Mouse (Mus musculus) Patski (cell line): ENCODE measurements around the gene Plin1. TPM values are rescaled to one million over a fixed set of nuclear protein-coding genes. Genes with fewer than 3 reads are reported as not detected.

Experiments
- ATAC-seq: fragments of 100-300 bp; one replicate; pipeline ENCODE4 v1.8.0; 2021
- CTCF ChIA-PET: fragments of 350-600 bp; sonication (Branson Sonifier 250); formaldehyde crosslinking; loops from one replicate; lab custom pipeline; 2022; ENCODE audit warnings: inconsistent platforms; lab: Charles Lee
- POLR2A ChIA-PET: fragments of 350-600 bp; sonication (Branson Sonifier 250); formaldehyde crosslinking; loops from one replicate; lab custom pipeline; 2022; ENCODE audit warnings: antibody characterized with exemption, inconsistent platforms; lab: Charles Lee
- DNase-seq: peaks from one replicate; pipeline ENCODE4 v3.0.0-alpha.2; 2011; ENCODE audit warnings: low read depth, low spot score
- H3K27me3 ChIP-seq: fragments of 371-371 bp; one replicate; pipeline ENCODE4 v1.5.1; 2021
- CTCF ChIP-seq: fragments of 100-300 bp; IDR thresholded peaks from one replicate; pipeline ENCODE4 v1.5.1; 2021
- in situ Hi-C: fragments of 300-500 bp; cut with MboI; formaldehyde crosslinking; loops from 3 replicates; pipeline ENCODE4 v1.11.1; 2018; ENCODE audit warnings: low pct_unique_long_range_greater_than_20kb, mixed read lengths
- polyA plus RNA-seq: library from polyadenylated mRNA; unstranded; gene quantifications from one replicate; pipeline ENCODE4 v1.2.3, GENCODE M21; 2021

Gene Plin1
- polyA plus RNA-seq, 1 experiment from 2014 or later, result 0.06 TPM

DNA sequence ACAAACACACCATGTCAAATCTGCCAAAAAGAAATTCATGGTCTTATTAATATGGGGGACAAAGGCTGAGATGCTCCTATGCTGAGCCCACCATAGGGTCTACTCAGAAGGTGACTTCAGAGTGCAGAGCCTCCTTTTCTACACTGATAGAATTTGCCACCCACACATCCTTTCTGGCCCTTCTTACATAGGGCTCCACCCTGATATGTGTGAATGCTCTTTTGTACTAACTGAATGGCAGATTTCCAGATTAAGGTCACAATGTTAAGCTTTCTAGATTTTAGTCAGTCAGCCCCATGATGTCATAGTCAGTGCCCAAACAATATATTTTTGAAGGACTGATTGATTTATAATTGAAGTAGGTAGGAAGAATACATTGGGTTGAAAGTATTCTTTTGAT, 27.1 kb upstream of the Plin1 start:
- POLR2A ChIA-PET, result no interaction called here
- no peak for TF ChIP-seq CTCF
- CTCF ChIA-PET, result interaction anchor here (1.2 kb wide), 1 partner anchor 20 kb away, joined by 3 read pairs; no protein-coding TSS in a partner anchor

DNA sequence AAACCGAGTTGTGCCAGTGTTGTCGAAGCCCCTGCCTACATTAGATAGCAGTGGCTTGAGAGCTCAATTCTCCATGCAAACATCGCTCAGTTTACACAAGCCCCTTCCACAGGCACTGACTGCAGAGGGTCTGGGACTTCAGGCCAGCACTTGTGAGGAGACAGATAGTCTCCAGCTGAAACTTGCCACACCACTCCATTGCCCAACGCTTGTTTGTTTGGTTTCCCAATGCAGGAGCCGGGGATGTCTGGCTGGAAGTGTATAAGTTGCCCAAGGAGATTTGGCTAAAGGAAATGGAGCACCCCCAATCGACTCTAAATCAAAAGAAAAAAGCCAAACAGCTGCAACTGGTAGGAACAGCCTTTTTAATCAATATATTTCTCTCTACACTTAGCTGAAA, 25.5 kb upstream of the Plin1 start:
- DNase-seq (no peak), ATAC-seq (no peak)
- ChIA-PET CTCF (no interaction called here), POLR2A (no interaction called here)
- no peaks in the 10 kb centered on the region for H3K27me3 ChIP-seq
- no peak for TF ChIP-seq CTCF
- in situ Hi-C loops, result no loop called here

More for the DNA sequence above, 27.1 kb upstream of the Plin1 start:
- no peak for DNase-seq
- no peaks in the 10 kb centered on the region for H3K27me3 ChIP-seq
- in situ Hi-C loops, result no loop called here
- ATAC-seq, result no peak

DNA sequence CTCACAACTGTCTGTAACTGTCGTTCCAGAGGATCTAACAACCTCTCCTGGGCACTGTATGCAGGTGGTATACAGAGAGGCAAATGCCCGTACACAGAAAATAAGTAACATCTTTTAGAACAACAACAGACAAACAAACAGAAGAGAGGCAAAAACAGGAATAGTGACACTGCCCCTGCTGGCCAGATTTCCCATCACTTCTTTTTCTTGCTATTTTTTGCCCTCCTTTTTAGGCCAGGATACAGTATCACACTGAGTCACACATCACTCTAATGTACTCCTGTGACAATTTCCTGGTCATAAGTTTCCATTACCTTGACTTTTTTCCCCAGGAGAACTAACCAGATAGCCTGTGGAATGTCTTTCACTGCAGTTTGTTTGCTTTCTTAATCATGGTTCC, 23.6 kb upstream of the Plin1 start:
- in situ Hi-C loops, result no loop called here
- no peak for ATAC-seq
- POLR2A ChIA-PET, result no interaction called here

DNA sequence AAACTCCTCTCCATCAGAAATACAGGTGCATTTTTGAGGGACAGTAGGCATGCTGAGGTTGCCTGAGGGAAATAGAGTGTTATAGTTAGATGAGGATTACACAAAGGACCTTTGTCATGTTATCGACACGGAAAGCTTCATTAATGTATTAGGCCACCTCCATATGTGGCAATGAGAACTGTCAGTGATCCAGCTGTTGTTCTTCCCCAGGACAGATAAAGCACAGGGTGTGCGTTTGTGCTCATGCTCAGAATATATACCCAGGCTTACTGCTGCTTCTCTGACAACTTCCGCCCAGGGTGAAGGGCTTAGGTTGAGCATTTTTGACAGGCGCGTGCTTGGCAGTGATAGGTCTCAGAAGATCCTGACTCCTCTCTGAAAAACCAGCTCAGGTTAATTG, 16.8 kb upstream of the Plin1 start:
- no peak for TF ChIP-seq CTCF
- ATAC-seq, result no peak
- DNase-seq, result no peak
- ChIA-PET POLR2A (no interaction called here), CTCF (no interaction called here)
- in situ Hi-C loops, result no loop called here
- H3K27me3 ChIP-seq, result no peaks in the 10 kb centered on the region

More for the DNA sequence above, 23.6 kb upstream of the Plin1 start:
- H3K27me3 ChIP-seq, result no peaks in the 10 kb centered on the region
- no peak for DNase-seq
- CTCF ChIA-PET, result interaction anchor here (1.0 to 1.8 kb wide), 2 partner anchors 10 to 24 kb away, joined by 3 to 8 read pairs; no protein-coding TSS in a partner anchor
- peak; percentile 41 for TF ChIP-seq CTCF

GRCm38 (mm10) chr7:79747659-79748058, 15.0 kb upstream of the Plin1 start:
- no peak for ATAC-seq

DNA sequence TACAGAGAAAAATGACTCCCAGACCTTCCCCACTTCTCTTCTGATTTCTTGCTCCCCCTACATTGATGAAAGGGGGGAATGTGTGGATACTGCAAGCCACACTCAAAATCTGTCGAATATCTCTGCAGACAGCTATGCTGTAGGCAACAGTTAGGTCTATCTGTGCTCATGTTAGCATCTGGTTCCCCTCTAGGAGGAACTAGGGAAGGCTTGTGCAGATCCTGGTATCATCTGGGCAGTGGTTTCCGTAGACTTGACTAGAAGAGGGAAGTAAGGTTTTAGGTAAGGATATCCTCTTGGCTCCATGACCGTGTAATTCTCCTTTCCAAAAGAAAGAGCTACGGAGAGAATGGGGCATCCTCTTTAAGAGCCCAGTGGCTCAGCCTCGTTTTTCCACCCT, 11.9 kb upstream of the Plin1 start:
- ChIA-PET POLR2A (interaction anchor here (1.6 kb wide), 1 partner anchor 10 kb away, joined by 5 read pairs; no protein-coding TSS in a partner anchor), CTCF (interaction anchor here (2.2 kb wide), 1 partner anchor 15 kb away, joined by 7 read pairs; no protein-coding TSS in a partner anchor)
- H3K27me3 ChIP-seq, result no peaks in the 10 kb centered on the region
- no peak for ATAC-seq
- no peak for DNase-seq
- TF ChIP-seq CTCF, result no peak
- in situ Hi-C loops, result no loop called here

More at GRCm38 (mm10) chr7:79747659-79748058, 15.0 kb upstream of the Plin1 start:
- in situ Hi-C loops, result no loop called here
- no peak for TF ChIP-seq CTCF
- ChIA-PET CTCF (no interaction called here), POLR2A (no interaction called here)
- no peak for DNase-seq
- no peaks in the 10 kb centered on the region for H3K27me3 ChIP-seq

- DNase-seq, result no peak
- ATAC-seq, result no peak
- ChIA-PET CTCF (interaction anchor here (0.8 to 2.2 kb wide), 2 partner anchors 15 to 21 kb away, joined by 3 to 7 read pairs; no protein-coding TSS in a partner anchor), POLR2A (interaction anchor here (0.6 to 1.6 kb wide), 2 partner anchors 9 to 155 kb away, joined by 3 to 5 read pairs; no protein-coding TSS in a partner anchor)
- in situ Hi-C loops, result no loop called here
- no peak for TF ChIP-seq CTCF
- no peaks in the 10 kb centered on the region for H3K27me3 ChIP-seq
These were observed 11.3 kb upstream of the Plin1 start for GRCm38 (mm10) chr7:79744051-79744450.

DNA sequence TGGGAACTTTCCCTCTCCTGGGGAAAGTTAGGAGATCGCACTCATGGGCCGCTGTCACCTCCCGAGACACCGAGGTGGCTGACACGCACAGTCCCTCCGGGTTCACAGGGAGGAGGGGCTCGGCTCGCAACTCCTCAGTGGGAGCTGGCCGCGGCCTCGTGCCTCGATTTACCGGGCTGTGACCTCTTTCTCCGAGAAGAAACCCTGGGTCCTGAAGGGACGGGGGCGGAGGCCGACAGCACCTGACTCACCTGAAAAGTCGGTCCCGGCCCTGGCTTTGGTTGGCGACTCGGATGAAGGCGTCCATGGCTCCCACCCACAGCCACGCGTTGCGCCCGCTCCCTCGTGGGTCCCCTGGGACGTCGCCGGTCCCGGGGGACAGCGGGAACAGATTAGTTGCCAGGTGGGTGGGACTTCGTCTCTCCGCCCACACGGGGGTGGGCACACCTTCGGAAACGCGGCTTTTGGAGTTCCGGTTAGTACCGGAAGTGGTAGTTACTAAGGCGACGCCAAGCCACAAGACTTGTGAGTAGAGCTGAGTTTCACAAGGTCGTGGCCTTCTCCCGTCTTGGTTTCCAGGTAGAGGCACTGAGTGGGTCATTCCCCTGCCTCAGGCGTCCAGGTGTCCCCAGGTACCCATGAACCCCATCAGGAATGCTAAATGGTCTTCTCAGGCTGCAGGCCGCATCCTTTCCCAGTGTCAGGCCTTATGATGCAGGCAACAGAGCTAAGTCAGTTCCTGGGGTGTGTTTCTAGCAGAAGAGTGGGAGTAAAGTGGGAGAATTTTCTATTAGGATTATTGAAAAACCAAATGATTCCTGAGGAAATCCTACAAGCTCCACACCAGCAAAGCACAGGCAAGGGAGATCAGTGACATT, 10.2 kb upstream of the Plin1 start, which contains the start of the genes Pex11a and Wdr93:
Pex11a (minus strand) TSS at position 473 of the 878 bp plus-strand sequence.
Wdr93 (plus strand) TSS at position 505 of the 878 bp plus-strand sequence.
- no peaks in the 10 kb centered on the region for H3K27me3 ChIP-seq
- ChIA-PET CTCF (no interaction called here), POLR2A (interaction anchor here (1.6 kb wide), 1 partner anchor 8 kb away, joined by 5 read pairs; no protein-coding TSS in a partner anchor)
- in situ Hi-C loops, result no loop called here
- no peak for TF ChIP-seq CTCF
- peak; percentile 38 for DNase-seq
- ATAC-seq, result peak; percentile 80

GRCm38 (mm10) chr7:79742277-79742658, 9.6 kb upstream of the Plin1 start:
- ChIA-PET POLR2A (no interaction called here), CTCF (no interaction called here)
- in situ Hi-C loops, result no loop called here
- ATAC-seq (no peak), DNase-seq (no peak)
- H3K27me3 ChIP-seq, result no peaks in the 10 kb centered on the region
- no peak for TF ChIP-seq CTCF

GRCm38 (mm10) chr7:79740279-79740678, 7.6 kb upstream of the Plin1 start:
- ChIA-PET CTCF (interaction anchor here (1.1 kb wide), 1 partner anchor 11 kb away, joined by 4 read pairs; no protein-coding TSS in a partner anchor), POLR2A (no interaction called here)
- ATAC-seq, result no peak
- no peaks in the 10 kb centered on the region for H3K27me3 ChIP-seq
- TF ChIP-seq CTCF, result no peak
- in situ Hi-C loops, result no loop called here
- no peak for DNase-seq
